Mouse (Mus musculus): ENCODE data around the gene B3gnt9. TPM values are rescaled to one million over a fixed set of nuclear protein-coding genes. Genes with fewer than 3 reads are reported as not detected.
A peak's percentile ranks its signal among the peaks of the same experiment; 100 is the strongest.

B3gnt9 gene
- polyA plus RNA-seq, 1 experiment from 2014 or later = 42.8 TPM

DNA sequence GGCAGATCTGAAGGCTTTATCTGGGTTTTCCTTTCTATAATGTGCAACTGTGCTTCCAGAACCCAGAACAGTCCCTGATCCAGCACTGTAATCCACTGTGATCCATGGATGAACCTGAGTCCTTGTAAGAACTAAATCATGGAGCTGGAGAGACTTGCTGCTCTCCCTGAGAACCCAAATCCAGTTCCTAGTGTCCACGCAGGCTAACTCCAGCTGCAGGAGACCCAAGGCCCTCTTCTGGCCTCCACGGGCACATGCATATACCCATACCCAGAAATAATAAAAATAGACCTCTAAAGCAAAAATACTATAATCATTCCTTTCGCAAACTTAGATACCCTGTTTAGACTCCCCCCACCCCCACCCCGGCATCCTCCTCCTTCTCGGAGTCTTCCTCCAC is 33.3 kb upstream of the B3gnt9 start:
- Histone ChIP-seq H3K9me3 (ENCODE audit: control insufficient read depth, low read length) (no peaks in the 10 kb centered on the region), H3K9ac (ENCODE audit: low read depth, low read length) (no peak overlapping the region; the same call in 1 of the 2 replicates), H3K27ac (replicated peaks; ENCODE audit: low read depth, low read length) (no peak overlapping the region), H3K4me3 (ENCODE audit: low read depth, low read length) (peak overlapping the region; percentile 57; the same call in 1 of the 2 replicates), H3K4me2 (ENCODE audit: low read depth, low read length) (peak overlapping the region; percentile 64), H3K36me3 (ENCODE audit: control insufficient read depth, insufficient read depth, low read length) (0 out of 2 replicates have a peak, but pooled peaks cover 8% of the 10 kb centered on the region), H3K27me3 (replicated peaks; ENCODE audit: control insufficient read depth, insufficient read depth, low read length) (peaks cover 11% of the 10 kb centered on the region), H3K4me1 (ENCODE audit: control insufficient read depth, insufficient read depth, low read length) (peaks cover 9% of the 10 kb centered on the region; the same call in 1 of the 2 replicates)
- ATAC-seq (ENCODE audit: low read depth) (no peak), DNase-seq (ENCODE audit: low spot score) (no peak)
- WGBS = 93% methylated on average over 5 of the region's 5 CpGs

DNA sequence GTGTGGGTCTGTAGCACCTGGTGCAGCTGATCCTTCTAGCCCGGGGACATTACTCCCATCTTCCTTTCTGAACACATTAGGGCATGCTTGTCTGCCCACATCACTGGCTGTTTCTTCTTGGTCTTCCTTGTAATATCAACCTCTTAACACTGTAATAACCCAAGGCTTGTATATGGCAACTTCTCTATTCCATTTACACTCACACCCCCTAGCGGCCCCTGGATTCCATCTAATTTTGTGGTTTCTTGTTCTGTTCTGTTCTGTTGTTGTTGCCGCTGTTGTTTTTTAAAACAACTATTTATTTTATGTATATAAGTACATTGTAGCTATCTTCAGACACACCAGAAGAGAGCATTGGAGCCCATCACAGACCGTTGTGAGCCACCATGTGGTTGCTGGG is 32.0 kb upstream of the B3gnt9 start:
- 85% methylated on average over 4 of the region's 4 CpGs for WGBS
- H3K27me3 ChIP-seq (replicated peaks; ENCODE audit: control insufficient read depth, insufficient read depth, low read length) = peaks cover 11% of the 10 kb centered on the region
- H3K4me3 ChIP-seq (ENCODE audit: low read depth, low read length) = no peak overlapping the region
- H3K9ac ChIP-seq (ENCODE audit: low read depth, low read length) = no peak overlapping the region
- H3K4me2 ChIP-seq (ENCODE audit: low read depth, low read length) = no peak overlapping the region
- H3K4me1 ChIP-seq (ENCODE audit: control insufficient read depth, insufficient read depth, low read length) = peaks cover 9% of the 10 kb centered on the region; the same call in 1 of the 2 replicates
- no peak for ATAC-seq (ENCODE audit: low read depth)
- H3K36me3 ChIP-seq (ENCODE audit: control insufficient read depth, insufficient read depth, low read length) = peaks cover 13% of the 10 kb centered on the region; the same call in 1 of the 2 replicates
- no peak for DNase-seq (ENCODE audit: low spot score)
- no peaks in the 10 kb centered on the region for H3K9me3 ChIP-seq (ENCODE audit: control insufficient read depth, low read length)
- no peak overlapping the region for H3K27ac ChIP-seq (replicated peaks; ENCODE audit: low read depth, low read length)

DNA sequence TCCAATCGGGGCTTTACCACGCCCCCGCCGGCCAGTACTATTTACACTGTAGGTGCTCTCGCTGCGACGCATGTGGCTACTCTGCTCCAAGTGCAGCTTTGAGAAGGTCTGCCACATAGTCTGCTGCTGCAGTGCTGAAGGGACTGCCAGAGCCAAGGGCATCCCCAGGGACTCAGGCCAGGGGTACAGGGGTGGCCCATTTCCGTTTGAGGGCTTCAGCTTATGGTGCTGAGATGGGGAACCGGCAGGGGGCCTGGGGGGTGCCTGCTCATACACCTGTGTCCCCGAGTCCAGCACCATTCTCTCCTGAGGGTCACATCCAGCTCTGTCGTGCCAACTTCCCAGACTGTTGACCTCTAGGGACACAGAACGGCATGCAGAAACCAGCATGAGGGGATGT is 30.6 kb upstream of the B3gnt9 start:
- DNase-seq (ENCODE audit: low spot score) (no peak), ATAC-seq (ENCODE audit: low read depth) (no peak)
- peaks cover 8% of the 10 kb centered on the region for H3K27me3 ChIP-seq (replicated peaks; ENCODE audit: control insufficient read depth, insufficient read depth, low read length)
- H3K27ac ChIP-seq (replicated peaks; ENCODE audit: low read depth, low read length) = no peak overlapping the region
- no peak overlapping the region for H3K4me3 ChIP-seq (ENCODE audit: low read depth, low read length)
- peaks cover 6% of the 10 kb centered on the region; the same call in 1 of the 2 replicates for H3K4me1 ChIP-seq (ENCODE audit: control insufficient read depth, insufficient read depth, low read length)
- no peaks in the 10 kb centered on the region for H3K9me3 ChIP-seq (ENCODE audit: control insufficient read depth, low read length)
- WGBS = 52% methylated on average over 12 of the region's 12 CpGs
- peaks cover 13% of the 10 kb centered on the region; the same call in 1 of the 2 replicates for H3K36me3 ChIP-seq (ENCODE audit: control insufficient read depth, insufficient read depth, low read length)
- no peak overlapping the region for H3K4me2 ChIP-seq (ENCODE audit: low read depth, low read length)
- no peak overlapping the region for H3K9ac ChIP-seq (ENCODE audit: low read depth, low read length)

DNA sequence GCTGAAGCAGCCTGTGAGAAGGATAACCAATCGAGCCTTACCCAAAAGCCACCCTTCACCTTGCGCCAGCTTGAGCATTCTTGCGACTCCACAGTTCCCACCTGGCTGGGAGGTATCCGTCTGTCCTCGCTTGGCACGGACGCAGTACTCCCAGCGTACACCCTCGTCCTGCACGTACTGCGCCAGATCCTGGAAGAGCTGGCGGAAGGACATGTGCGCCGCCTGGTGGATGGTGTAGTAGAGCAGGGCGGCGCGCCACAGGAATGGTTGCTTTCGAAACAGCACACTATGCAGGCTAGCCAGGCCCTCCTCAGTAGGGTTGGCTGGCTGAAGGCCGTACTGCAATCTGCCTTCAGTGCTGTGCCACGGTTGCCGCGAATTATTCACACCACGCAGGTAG is 28.1 kb upstream of the B3gnt9 start:
- peak; percentile 37 for DNase-seq (ENCODE audit: low spot score)
- Histone ChIP-seq H3K27ac (replicated peaks; ENCODE audit: low read depth, low read length) (no peak overlapping the region), H3K4me3 (ENCODE audit: low read depth, low read length) (no peak overlapping the region), H3K4me1 (ENCODE audit: control insufficient read depth, insufficient read depth, low read length) (peaks cover 8% of the 10 kb centered on the region), H3K9me3 (ENCODE audit: control insufficient read depth, low read length) (no peaks in the 10 kb centered on the region), H3K36me3 (ENCODE audit: control insufficient read depth, insufficient read depth, low read length) (peaks cover 13% of the 10 kb centered on the region; the same call in 1 of the 2 replicates), H3K9ac (ENCODE audit: low read depth, low read length) (0 out of 2 replicates have a peak overlapping the region, but pooled peaks have one; percentile 4), H3K4me2 (ENCODE audit: low read depth, low read length) (no peak overlapping the region), H3K27me3 (replicated peaks; ENCODE audit: control insufficient read depth, insufficient read depth, low read length) (peaks cover 21% of the 10 kb centered on the region)
- ATAC-seq (ENCODE audit: low read depth) = peak; percentile 58
- 29% methylated on average over 23 of the region's 23 CpGs for WGBS

DNA sequence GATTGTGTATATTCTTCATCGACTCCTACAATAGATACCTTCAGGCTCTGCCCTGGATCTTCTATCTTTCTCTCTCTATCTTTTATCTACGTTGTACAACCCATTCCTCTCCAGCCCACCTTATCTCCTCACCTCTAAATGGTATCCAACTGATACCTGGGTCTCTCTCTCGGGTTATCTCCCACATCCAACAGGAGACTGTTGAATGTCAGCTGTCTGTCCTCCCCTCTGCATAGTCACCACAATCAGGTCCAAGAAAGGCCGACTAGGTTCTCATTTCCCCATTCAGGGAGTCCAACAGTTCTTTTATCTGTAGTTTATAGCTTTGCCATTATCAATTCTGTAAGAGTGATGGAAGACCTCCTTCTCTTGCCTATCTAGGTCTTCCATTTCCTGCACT is 27.3 kb upstream of the B3gnt9 start:
- Histone ChIP-seq H3K27me3 (replicated peaks; ENCODE audit: control insufficient read depth, insufficient read depth, low read length) (peaks cover 30% of the 10 kb centered on the region), H3K9ac (ENCODE audit: low read depth, low read length) (no peak overlapping the region), H3K4me2 (ENCODE audit: low read depth, low read length) (no peak overlapping the region), H3K4me3 (ENCODE audit: low read depth, low read length) (no peak overlapping the region), H3K27ac (replicated peaks; ENCODE audit: low read depth, low read length) (no peak overlapping the region), H3K36me3 (ENCODE audit: control insufficient read depth, insufficient read depth, low read length) (peaks cover 13% of the 10 kb centered on the region; the same call in 1 of the 2 replicates), H3K4me1 (ENCODE audit: control insufficient read depth, insufficient read depth, low read length) (peaks cover 8% of the 10 kb centered on the region), H3K9me3 (ENCODE audit: control insufficient read depth, low read length) (no peaks in the 10 kb centered on the region)
- no peak for DNase-seq (ENCODE audit: low spot score)
- WGBS = 94% methylated on average over 4 of the region's 4 CpGs
- ATAC-seq (ENCODE audit: low read depth) = no peak

DNA sequence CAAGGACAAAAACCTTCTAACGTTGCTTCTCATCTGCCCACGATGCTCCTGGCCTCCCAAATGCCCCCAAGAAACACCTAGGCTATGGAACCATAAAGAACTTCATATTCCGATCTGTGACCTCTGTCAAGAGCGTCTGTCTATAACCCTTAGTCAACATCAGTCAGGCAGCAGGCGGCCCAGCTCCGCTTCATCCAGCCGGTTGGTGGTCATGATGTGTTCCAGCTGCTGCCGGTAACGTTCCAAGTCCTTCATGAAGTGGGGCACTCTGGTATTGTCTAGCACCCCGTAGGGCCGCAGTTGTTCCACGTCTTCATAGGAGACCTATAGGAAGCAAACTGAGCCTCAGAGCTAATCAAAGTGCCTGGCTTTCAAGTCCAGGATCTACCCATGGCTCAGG is 26.9 kb upstream of the B3gnt9 start:
- Histone ChIP-seq H3K4me1 (ENCODE audit: control insufficient read depth, insufficient read depth, low read length) (peaks cover 9% of the 10 kb centered on the region), H3K9ac (ENCODE audit: low read depth, low read length) (no peak overlapping the region), H3K27ac (replicated peaks; ENCODE audit: low read depth, low read length) (no peak overlapping the region), H3K27me3 (replicated peaks; ENCODE audit: control insufficient read depth, insufficient read depth, low read length) (peaks cover 34% of the 10 kb centered on the region), H3K9me3 (ENCODE audit: control insufficient read depth, low read length) (no peaks in the 10 kb centered on the region), H3K4me3 (ENCODE audit: low read depth, low read length) (no peak overlapping the region), H3K4me2 (ENCODE audit: low read depth, low read length) (no peak overlapping the region), H3K36me3 (ENCODE audit: control insufficient read depth, insufficient read depth, low read length) (peaks cover 13% of the 10 kb centered on the region; the same call in 1 of the 2 replicates)
- WGBS = 82% methylated on average over 12 of the region's 12 CpGs
- no peak for DNase-seq (ENCODE audit: low spot score)
- no peak for ATAC-seq (ENCODE audit: low read depth)

DNA sequence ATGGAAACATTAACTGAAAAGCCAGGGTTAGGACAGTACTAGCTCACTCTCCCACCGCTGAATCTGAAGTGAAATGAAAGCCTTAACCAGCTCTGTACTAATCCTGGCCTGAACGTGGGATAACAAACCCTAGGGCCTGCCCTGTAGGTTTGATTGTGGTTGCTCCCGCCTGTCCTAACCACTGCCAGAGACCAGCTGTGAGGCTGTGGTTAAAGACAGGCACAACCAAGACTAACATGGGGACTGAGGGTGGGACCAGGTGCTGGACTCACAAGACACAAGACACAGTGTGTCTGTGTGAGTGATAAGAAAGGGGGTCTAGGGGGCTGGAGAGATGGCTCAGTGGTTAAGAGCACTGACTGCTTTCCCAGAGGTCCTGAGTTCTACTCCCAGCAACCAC is 25.6 kb upstream of the B3gnt9 start:
- WGBS = 56% methylated on average over 3 of the region's 3 CpGs
- peaks cover 43% of the 10 kb centered on the region for H3K27me3 ChIP-seq (replicated peaks; ENCODE audit: control insufficient read depth, insufficient read depth, low read length)
- ATAC-seq (ENCODE audit: low read depth) = no peak
- H3K9ac ChIP-seq (ENCODE audit: low read depth, low read length) = no peak overlapping the region
- no peaks in the 10 kb centered on the region for H3K9me3 ChIP-seq (ENCODE audit: control insufficient read depth, low read length)
- DNase-seq (ENCODE audit: low spot score) = no peak
- H3K36me3 ChIP-seq (ENCODE audit: control insufficient read depth, insufficient read depth, low read length) = peaks cover 11% of the 10 kb centered on the region; the same call in 1 of the 2 replicates
- peaks cover 17% of the 10 kb centered on the region for H3K4me1 ChIP-seq (ENCODE audit: control insufficient read depth, insufficient read depth, low read length)
- H3K27ac ChIP-seq (replicated peaks; ENCODE audit: low read depth, low read length) = no peak overlapping the region
- no peak overlapping the region for H3K4me2 ChIP-seq (ENCODE audit: low read depth, low read length)
- no peak overlapping the region for H3K4me3 ChIP-seq (ENCODE audit: low read depth, low read length)

DNA sequence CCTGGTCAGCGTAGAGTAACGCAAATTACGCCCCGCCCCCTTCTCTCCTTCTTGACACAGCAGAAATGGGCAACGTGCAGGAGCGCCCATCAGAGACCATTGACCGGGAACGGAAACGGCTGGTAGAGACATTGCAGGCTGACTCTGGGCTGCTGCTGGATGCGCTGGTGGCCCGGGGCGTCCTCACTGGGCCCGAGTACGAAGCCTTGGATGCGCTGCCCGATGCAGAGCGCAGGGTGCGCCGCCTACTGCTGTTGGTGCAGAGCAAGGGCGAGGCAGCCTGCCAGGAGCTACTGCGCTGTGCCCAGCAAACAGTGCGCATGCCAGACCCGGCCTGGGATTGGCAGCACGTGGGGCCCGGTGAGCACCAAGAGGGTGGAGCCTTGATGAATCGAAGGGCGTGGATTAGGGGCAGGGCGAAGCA is 24.0 kb upstream of the B3gnt9 start:
- peak; percentile 82 for DNase-seq (ENCODE audit: low spot score)
- H3K9ac ChIP-seq (ENCODE audit: low read depth, low read length) = peak overlapping the region; percentile 37; the same call in 1 of the 2 replicates

More for the DNA sequence above, 24.0 kb upstream of the B3gnt9 start:
- peaks cover 59% of the 10 kb centered on the region for H3K27me3 ChIP-seq (replicated peaks; ENCODE audit: control insufficient read depth, insufficient read depth, low read length)
- H3K4me3 ChIP-seq (ENCODE audit: low read depth, low read length) = peak overlapping the region; percentile 26
- 4% methylated on average over 27 of the region's 28 CpGs for WGBS
- H3K27ac ChIP-seq (replicated peaks; ENCODE audit: low read depth, low read length) = no peak overlapping the region
- H3K36me3 ChIP-seq (ENCODE audit: control insufficient read depth, insufficient read depth, low read length) = peaks cover 7% of the 10 kb centered on the region; the same call in 1 of the 2 replicates
- peak; percentile 66 for ATAC-seq (ENCODE audit: low read depth)
- peaks cover 21% of the 10 kb centered on the region for H3K4me1 ChIP-seq (ENCODE audit: control insufficient read depth, insufficient read depth, low read length)
- H3K4me2 ChIP-seq (ENCODE audit: low read depth, low read length) = peak overlapping the region; percentile 49
- no peaks in the 10 kb centered on the region for H3K9me3 ChIP-seq (ENCODE audit: control insufficient read depth, low read length)

Measured in embryonic facial prominence, embryonic 14.5 days (tissue).